Mouse (Mus musculus) heart, embryonic 14.5 days (tissue): ENCODE results near the gene Fut7. TPM values are rescaled to one million over a fixed set of nuclear protein-coding genes. Genes with fewer than 3 reads are reported as not detected.

ENCODE experiments used
- ATAC-seq: fragments of 200-750 bp; cut with Nextera tagmentation; 2 replicates; pipeline ENCODE4 v1.8.0; 2017; ENCODE audit warnings: low read depth, moderate TSS enrichment; ENCODE audit not compliant: insufficient number of reproducible peaks, insufficient read depth, low FRiP score
- H3K27ac ChIP-seq, 2 experiments: fragments of 200-500 bp in 1 of 2; fragments of 300-500 bp in 1 of 2; sonication (generic) in 1 of 2; replicated peaks in 1 of 2; 2 replicates each; pipeline ENCODE4 v1.5.1; 2012 to 2014; ENCODE audit warnings: low read depth in 2 of 2, low read length in 2 of 2, control low read depth in 1 of 2, mild to moderate bottlenecking in 1 of 2, mixed read lengths in 1 of 2; ENCODE audit not compliant: control insufficient read depth in 1 of 2, insufficient read depth in 1 of 2
- H3K27me3 ChIP-seq: fragments of 300-500 bp; sonication (generic); 2 replicates; pipeline ENCODE4 v1.6.1; 2014; ENCODE audit warnings: mild to moderate bottlenecking, low read length, control low read depth; ENCODE audit not compliant: control insufficient read depth, insufficient read depth
- H3K36me3 ChIP-seq: fragments of 300-500 bp; sonication (generic); 2 replicates; pipeline ENCODE4 v1.6.1; 2014; ENCODE audit warnings: mild to moderate bottlenecking, control low read depth, low read length, mixed read lengths; ENCODE audit not compliant: control insufficient read depth, insufficient read depth
- H3K4me1 ChIP-seq, 2 experiments: fragments of 200-500 bp in 1 of 2; fragments of 300-500 bp in 1 of 2; sonication (generic) in 1 of 2; 2 replicates each; pipeline ENCODE4 v1.6.1; 2012 to 2014; ENCODE audit warnings: low read length in 2 of 2, control low read depth in 1 of 2, mixed read lengths in 1 of 2; ENCODE audit not compliant: control insufficient read depth in 2 of 2, insufficient read depth in 2 of 2
- H3K4me2 ChIP-seq: fragments of 300-500 bp; sonication (generic); 2 replicates; pipeline ENCODE4 v1.6.1; 2014; ENCODE audit warnings: mild to moderate bottlenecking, low read length
- H3K4me3 ChIP-seq, 2 experiments: fragments of 200-500 bp in 1 of 2; fragments of 300-500 bp in 1 of 2; sonication (generic) in 1 of 2; 2 replicates each; pipeline ENCODE4 v1.5.1; 2012 to 2014; ENCODE audit warnings: low read length in 2 of 2, mild to moderate bottlenecking in 2 of 2, control low read depth in 1 of 2, low read depth in 1 of 2, moderate library complexity in 1 of 2; ENCODE audit not compliant: control insufficient read depth in 1 of 2, insufficient read depth in 1 of 2
- H3K9ac ChIP-seq: fragments of 300-500 bp; sonication (generic); 2 replicates; pipeline ENCODE4 v1.6.1; 2014; ENCODE audit warnings: mild to moderate bottlenecking, low read length
- H3K9me3 ChIP-seq: fragments of 300-500 bp; sonication (generic); 2 replicates; pipeline ENCODE4 v1.6.1; 2016; ENCODE audit warnings: low read length, control low read depth; ENCODE audit not compliant: control insufficient read depth
- WGBS: fragments of 180-500 bp; shearing (Covaris S2); extraction: QIAGEN DNeasy Blood & Tissue Kit; methylation state at CpG from one replicate; pipeline ENCODE4 v1.1.7; 2014; 5-methylcytosine and 5-hydroxymethylcytosine counted together
- polyA plus RNA-seq: library from polyadenylated mRNA; unstranded; fragments of >200 nt; fragmentation: Nextera tagmentation; extraction: Ambion mirVana; gene quantifications from 2 replicates; pipeline ENCODE4 v1.2.1, GENCODE M21; 2014

The Fut7 gene
- polyA plus RNA-seq, 1 experiment from 2014 or later, result 0.14 TPM

DNA sequence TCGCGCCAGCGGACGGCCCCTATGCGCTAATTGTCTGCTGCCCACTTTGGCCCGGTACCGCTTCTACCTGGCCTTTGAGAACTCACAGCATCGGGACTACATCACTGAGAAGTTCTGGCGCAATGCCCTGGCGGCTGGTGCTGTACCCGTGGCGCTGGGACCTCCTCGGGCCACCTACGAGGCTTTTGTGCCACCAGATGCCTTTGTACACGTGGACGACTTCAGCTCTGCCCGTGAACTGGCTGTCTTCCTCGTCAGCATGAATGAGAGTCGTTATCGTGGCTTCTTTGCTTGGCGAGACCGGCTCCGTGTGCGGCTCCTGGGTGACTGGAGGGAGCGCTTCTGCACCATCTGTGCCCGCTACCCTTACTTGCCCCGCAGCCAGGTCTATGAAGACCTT lies 2.4 kb downstream of the Fut7 start:
- Histone ChIP-seq H3K27me3 (peaks cover 51% of the 10 kb centered on the region), H3K27ac (no peak overlapping the region), H3K9ac (no peak overlapping the region), H3K36me3 (no peaks in the 10 kb centered on the region), H3K4me1 (peaks cover 4 to 5% of the 10 kb centered on the region in 2 experiments; a peak in 2 of 4 replicates), H3K4me3 (no peak overlapping the region), H3K4me2 (no peak overlapping the region), H3K9me3 (no peaks in the 10 kb centered on the region)
- WGBS, result 35% methylated on average over 27 of the region's 27 CpGs
- no peak for ATAC-seq

DNA sequence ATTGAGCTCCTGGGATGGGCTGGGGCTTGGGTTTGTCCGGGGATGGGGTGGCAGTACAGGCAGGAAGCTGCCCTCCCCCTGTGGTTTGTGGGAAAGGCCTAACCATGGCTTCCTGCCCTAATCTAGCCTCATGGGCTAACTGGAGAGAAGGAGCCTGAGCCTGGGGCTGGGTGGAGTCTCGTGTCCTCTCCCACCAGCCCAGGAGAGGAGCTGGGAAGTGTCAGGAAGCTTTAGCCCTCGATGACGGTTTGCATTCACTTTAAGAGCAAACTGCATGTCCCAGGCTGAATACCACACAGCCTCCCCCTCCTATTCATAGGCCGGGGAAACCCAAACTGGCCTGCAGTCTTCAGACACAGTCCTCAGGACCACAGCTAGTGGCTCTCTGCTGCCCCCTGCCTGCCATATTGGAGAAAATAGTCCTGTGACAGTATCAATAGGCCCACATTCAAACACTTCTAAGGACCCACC lies 3.7 kb downstream of the Fut7 start:
- Histone ChIP-seq H3K4me3 (no peak overlapping the region), H3K4me2 (no peak overlapping the region), H3K27me3 (peaks cover 57% of the 10 kb centered on the region), H3K9ac (no peak overlapping the region), H3K9me3 (no peaks in the 10 kb centered on the region), H3K4me1 (peaks cover 4 to 5% of the 10 kb centered on the region in 2 experiments; a peak in 2 of 4 replicates), H3K27ac (no peak overlapping the region), H3K36me3 (no peaks in the 10 kb centered on the region)
- no peak for ATAC-seq
- WGBS, result 30% methylated on average over 5 of the region's 5 CpGs

DNA sequence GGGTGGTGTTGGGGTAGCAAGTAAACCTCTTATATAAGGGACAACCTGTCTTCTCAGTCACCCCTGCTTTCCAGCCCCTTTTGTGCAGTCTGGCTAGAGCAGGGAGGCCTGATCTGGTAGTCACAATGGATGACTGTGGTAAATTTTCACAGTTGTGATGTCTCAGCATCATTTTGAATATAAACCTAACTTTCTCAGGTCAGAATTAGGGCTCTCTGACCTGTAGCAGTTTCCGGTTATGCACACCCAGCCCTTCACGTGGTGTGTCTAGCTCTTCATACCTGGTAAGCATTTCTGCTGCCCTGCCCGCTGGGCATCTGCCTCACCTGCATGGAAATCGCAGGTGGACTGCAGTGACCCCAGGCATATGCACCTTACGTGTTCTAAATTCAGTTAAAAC lies 4.2 kb downstream of the Fut7 start:
- H3K9me3 ChIP-seq, result no peaks in the 10 kb centered on the region
- H3K4me3 ChIP-seq, result no peak overlapping the region
- no peak overlapping the region for H3K27ac ChIP-seq
- 85% methylated on average over 5 of the region's 5 CpGs for WGBS
- H3K9ac ChIP-seq, result no peak overlapping the region
- no peaks in the 10 kb centered on the region for H3K36me3 ChIP-seq
- no peak overlapping the region for H3K4me2 ChIP-seq
- ATAC-seq, result no peak
- peaks cover 4 to 5% of the 10 kb centered on the region in 2 experiments; a peak in 2 of 4 replicates for H3K4me1 ChIP-seq
- peaks cover 57% of the 10 kb centered on the region for H3K27me3 ChIP-seq

DNA sequence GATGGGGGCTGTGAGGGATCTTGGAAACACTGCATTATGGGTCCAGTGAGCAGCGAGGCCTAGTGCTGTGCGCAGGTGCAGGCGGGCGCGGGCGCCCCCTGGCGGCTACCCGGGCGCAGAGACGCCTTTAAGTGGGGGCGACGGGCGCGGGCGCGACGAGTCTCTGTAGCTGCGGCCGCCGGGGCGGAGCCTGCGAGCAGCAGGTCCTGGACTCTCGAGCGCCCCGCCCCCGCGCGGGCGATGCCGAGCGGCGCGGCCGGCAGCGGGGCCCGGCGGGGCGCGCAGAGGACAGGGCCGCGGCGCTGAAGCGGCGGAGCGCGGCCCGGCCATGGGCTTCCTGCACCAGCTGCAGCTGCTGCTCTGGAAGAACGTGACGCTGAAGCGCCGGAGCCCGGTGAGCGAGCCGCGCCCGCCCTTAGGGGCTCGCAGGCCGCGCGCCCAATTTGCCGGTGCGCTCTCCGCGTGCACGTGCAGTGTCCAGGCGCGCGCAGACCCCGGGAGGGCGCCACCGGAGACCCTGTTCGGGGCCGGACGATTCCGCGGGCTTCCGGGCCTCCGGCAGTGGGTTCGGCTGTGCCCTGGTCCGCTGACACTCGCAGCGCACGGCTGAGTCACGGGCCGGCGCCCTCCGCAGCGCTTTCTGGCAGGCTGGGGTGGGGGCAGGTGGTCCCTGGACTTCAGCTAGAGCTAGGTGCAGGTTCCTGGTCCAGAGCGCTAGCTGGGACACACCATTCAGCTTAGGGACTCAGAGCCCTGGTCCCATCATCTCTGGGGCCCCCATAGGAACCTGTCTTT lies 5.6 kb downstream of the Fut7 start, which contains the start of gene Abca2:
TSS of gene Abca2 (plus strand) at position 262 of the 795 bp plus-strand sequence.
- H3K27me3 ChIP-seq, result peaks cover 46% of the 10 kb centered on the region
- ATAC-seq, result peak; percentile 79
- H3K27ac ChIP-seq, result peak within 1 kb of the TSS in 1 of 2 experiments; percentile 41; a peak in 1 of 4 replicates
- no peaks in the 10 kb centered on the region for H3K36me3 ChIP-seq
- no peaks in the 10 kb centered on the region for H3K9me3 ChIP-seq
- peaks cover 4% of the 10 kb centered on the region in 2 experiments; a peak in 2 of 4 replicates for H3K4me1 ChIP-seq
- WGBS, result 0% methylated on average over 86 of the region's 89 CpGs
- peak within 1 kb of the TSS; percentile 84 for H3K9ac ChIP-seq
- peak within 1 kb of the TSS; percentile 68 to 83 for H3K4me3 ChIP-seq
- H3K4me2 ChIP-seq, result peak within 1 kb of the TSS; percentile 97

DNA sequence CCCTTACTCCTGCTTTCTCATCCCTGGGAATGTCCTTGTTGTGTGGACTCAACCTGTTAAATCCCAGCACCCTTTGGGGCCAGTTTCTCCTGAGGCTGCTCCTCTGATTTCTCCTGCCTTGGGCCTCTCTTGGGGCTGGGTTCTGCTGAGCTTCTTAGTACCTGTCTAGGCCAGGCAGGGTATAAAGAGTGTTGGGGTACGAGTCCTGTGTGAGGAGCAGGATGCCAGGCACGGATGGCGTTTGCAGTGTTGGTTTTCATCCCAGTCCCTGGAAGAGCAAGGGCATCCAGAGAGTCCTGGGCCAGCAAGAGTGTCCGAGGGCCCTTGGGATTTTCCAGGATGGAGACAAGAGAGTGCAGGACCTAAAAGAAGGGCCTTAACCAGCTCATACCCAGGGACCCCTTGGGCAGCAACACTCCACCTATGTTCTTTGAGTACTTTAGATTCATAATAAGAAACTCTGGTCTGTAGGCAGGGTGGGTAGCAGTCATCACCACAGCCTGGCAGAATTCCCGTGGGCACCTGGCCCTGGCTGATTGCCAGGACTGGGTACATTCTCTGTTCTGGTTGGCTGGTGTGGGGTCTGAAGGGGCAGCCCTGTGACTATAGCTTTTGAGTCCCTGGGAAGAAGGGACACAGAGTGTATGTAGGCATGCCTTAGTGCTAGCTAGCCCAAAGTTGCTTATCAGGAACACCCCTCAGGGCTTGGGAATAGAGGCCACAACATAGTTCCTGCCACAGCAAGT lies 6.5 kb downstream of the Fut7 start:
- Histone ChIP-seq H3K4me1 (peaks cover 4% of the 10 kb centered on the region in 2 experiments; a peak in 2 of 4 replicates), H3K36me3 (no peaks in the 10 kb centered on the region), H3K9me3 (no peaks in the 10 kb centered on the region), H3K4me3 (peak overlapping the region; percentile 68 to 83; a peak in 2 of 4 replicates), H3K4me2 (peak overlapping the region; percentile 97), H3K27me3 (peaks cover 39% of the 10 kb centered on the region), H3K9ac (peak overlapping the region; percentile 21; the same call in 1 of the 2 replicates), H3K27ac (no peak overlapping the region)
- no peak for ATAC-seq
- WGBS, result 72% methylated on average over 5 of the region's 5 CpGs

DNA sequence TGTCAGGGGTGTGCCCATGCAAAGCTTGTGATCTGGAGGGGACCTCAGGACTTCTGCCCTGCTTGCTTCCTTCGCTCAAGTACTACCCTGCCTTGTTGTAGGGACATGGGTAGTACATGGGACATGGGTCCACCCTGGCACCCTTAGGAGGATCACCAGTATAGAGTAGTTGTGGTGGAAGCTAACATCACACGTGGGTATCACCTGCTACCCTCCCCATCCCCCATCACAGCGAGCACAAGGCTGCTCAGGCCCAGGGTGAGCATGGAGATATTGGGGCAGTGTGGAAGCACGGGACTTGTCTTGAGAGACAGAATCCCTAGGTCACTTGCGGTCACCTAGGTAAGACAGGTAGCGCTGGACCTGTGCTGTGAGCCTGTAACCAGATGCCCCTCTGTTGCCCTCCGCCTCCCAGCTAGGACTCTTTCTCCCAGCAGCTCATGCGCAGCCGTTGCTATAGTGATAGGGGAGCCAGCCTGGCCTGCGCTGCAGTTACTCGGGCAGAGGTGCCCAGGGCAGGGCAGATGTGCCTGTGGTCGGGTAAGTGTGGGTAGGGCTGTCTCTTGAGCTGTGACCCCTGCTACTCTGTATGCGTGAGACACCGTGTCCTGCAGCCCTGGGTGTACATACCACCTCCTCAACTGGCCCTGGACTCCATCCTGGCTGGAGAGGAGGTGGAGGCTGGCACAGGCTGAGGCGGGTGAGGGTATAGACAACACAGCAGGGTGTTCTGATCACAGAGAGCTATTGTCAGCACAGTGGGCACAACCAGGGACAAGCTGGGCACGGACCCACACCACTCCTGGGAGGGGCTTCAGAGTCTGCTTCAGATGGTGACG lies 7.5 kb downstream of the Fut7 start:
- no peak overlapping the region for H3K27ac ChIP-seq

More for the DNA sequence above, 7.5 kb downstream of the Fut7 start:
- Histone ChIP-seq H3K9ac (no peak overlapping the region), H3K4me1 (peaks cover 4% of the 10 kb centered on the region in 2 experiments; a peak in 2 of 4 replicates), H3K36me3 (no peaks in the 10 kb centered on the region), H3K27me3 (peaks cover 29% of the 10 kb centered on the region), H3K4me2 (no peak overlapping the region), H3K9me3 (no peaks in the 10 kb centered on the region), H3K4me3 (no peak overlapping the region)
- WGBS, result 73% methylated on average over 17 of the region's 17 CpGs
- ATAC-seq, result no peak
